Mouse (Mus musculus): ENCODE measurements around the gene Mtif3. TPM values are rescaled to one million over a fixed set of nuclear protein-coding genes. Genes with fewer than 3 reads are reported as not detected.

The Mtif3 gene
- total and polyA plus RNA-seq, 3 experiments = 22.7 to 38.2 TPM; not detected in 1

DNA sequence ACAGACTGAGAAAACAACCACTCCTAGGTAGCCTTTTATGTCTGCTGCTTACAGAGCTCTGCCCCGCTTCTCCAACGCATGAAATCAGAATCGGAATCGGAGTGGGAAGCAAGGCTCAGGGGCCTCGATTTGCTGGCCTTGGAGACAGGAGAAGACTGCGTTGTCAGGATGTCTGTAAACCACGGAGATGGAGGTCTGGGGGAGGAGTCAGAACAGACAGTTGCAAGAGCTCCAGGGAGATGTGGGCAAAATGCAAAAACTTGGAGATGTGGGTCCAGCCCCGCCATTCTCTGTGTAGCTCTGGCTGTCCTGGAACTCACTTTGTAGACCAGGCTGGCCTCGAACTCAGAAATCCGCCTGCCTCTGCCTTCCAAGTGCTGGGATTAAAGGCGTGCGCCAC, 30.1 kb downstream of the Mtif3 start:
- DNase-seq (ENCODE audit: low read depth, low spot score) = no peak
- no peaks in the 10 kb centered on the region for H3K9me3 ChIP-seq (replicated peaks; ENCODE audit: insufficient read depth, low read length)
- H3K27me3 ChIP-seq (ENCODE audit: control insufficient read depth in 1 of 2, insufficient read depth in 2 of 2, low read length in 2 of 2) = peaks cover 0 to 1% of the 10 kb centered on the region in 2 experiments; a peak in 1 of 4 replicates
- H3K4me1 ChIP-seq (ENCODE audit: control insufficient read depth in 1 of 2, insufficient read depth in 2 of 2, low read length in 2 of 2) = peaks cover 2 to 17% of the 10 kb centered on the region in 2 experiments; a peak in 3 of 4 replicates
- TF ChIP-seq ELF1 (IDR thresholded peaks at IDR 0.05; ENCODE audit: low read depth, low read length) (no peak), JUND (IDR thresholded peaks at IDR 0.05; ENCODE audit: low read depth, low read length) (no peak), ZKSCAN1 (IDR thresholded peaks at IDR 0.05; ENCODE audit: low read depth, low read length) (no peak), RAD21 (IDR thresholded peaks at IDR 0.05; ENCODE audit: low read depth, low read length) (no peak), USF1 (IDR thresholded peaks at IDR 0.05; ENCODE audit: low read depth, low read length) (no peak), KAT2A (conservative IDR thresholded peaks at IDR 0.05; ENCODE audit: low read depth, low read length) (no peak), ZMIZ1 (IDR thresholded peaks at IDR 0.05; ENCODE audit: low read depth, low read length) (no peak), GATA1 (IDR thresholded peaks at IDR 0.05; ENCODE audit: low read depth, low read length) (no peak), E2F4 (IDR thresholded peaks at IDR 0.05; ENCODE audit: borderline replicate concordance, low read depth, low read length) (no peak), CHD1 (IDR thresholded peaks at IDR 0.05; ENCODE audit: low read depth, low read length) (no peak), NELFE (IDR thresholded peaks at IDR 0.05; ENCODE audit: low read depth, low read length) (no peak), POLR2AphosphoS2 (IDR thresholded peaks at IDR 0.05; ENCODE audit: low read length) (no peak), MAZ (IDR thresholded peaks at IDR 0.05; ENCODE audit: low read depth, low read length) (no peak), MYB (IDR thresholded peaks at IDR 0.05; ENCODE audit: low read depth, low read length) (no peak), TBP (IDR thresholded peaks at IDR 0.05; ENCODE audit: low read depth, low read length) (no peak)
- no peak overlapping the region for H3K9ac ChIP-seq (ENCODE audit: control insufficient read depth, low read depth, low read length, poor library complexity, severe bottlenecking)
- H3K79me2 ChIP-seq (ENCODE audit: control insufficient read depth, insufficient read depth, low read length, poor library complexity) = no peaks in the 10 kb centered on the region
- H3K4me3 ChIP-seq (ENCODE audit: control insufficient read depth in 1 of 2, insufficient read depth in 1 of 2, low read depth in 2 of 2, low read length in 2 of 2) = no peak overlapping the region
- peaks cover 0 to 11% of the 10 kb centered on the region in 2 experiments; a peak in 2 of 4 replicates for H3K36me3 ChIP-seq (ENCODE audit: control insufficient read depth in 1 of 2, insufficient read depth in 2 of 2, low read length in 2 of 2)
- no peak overlapping the region for H3K27ac ChIP-seq (ENCODE audit: control insufficient read depth, low read depth, low read length)

DNA sequence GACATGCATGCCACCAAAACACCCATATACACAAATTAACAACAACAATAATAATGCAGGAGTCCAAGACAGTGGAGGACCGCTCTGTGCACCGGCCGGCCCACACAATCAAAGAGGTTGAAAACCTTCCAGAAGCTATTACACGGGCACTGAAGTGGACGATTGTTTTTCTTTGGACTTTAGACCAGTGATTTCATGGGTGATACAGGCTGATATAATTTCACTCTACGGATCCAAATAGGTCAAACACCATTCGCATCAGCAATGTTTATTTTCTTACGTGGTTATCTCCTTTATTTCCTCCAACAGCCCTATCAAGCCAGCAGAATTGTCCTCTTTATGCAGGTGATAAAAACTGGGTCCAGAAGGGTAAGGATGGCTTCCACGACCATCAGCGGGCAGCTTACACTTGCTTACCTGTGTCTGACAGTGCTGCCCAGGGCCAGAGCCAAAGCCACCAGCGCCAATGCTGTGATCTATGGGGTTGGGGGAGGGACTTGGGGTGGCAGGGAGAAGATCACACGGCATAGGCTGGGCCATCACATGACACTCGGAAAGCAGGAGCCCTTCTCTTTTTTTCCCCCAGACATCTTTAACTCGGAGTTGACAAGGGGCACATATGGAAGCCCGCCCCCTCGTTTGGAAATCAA, 31.6 kb downstream of the Mtif3 start:
- no peak overlapping the region for H3K27ac ChIP-seq (ENCODE audit: control insufficient read depth, low read depth, low read length)
- DNase-seq (ENCODE audit: low read depth, low spot score) = no peak
- TF ChIP-seq MYB (IDR thresholded peaks at IDR 0.05; ENCODE audit: low read depth, low read length) = no peak
- TF ChIP-seq NRF1 (IDR thresholded peaks at IDR 0.05; ENCODE audit: insufficient read depth, low read depth, low read length, poor library complexity, severe bottlenecking) = no peak
- TF ChIP-seq POLR2AphosphoS5 (IDR thresholded peaks at IDR 0.05; ENCODE audit: borderline replicate concordance, low read depth, low read length) = no peak
- TF ChIP-seq USF2 (IDR thresholded peaks at IDR 0.05; ENCODE audit: borderline replicate concordance in 1 of 2, insufficient read depth in 1 of 2, low read depth in 1 of 2, low read length in 2 of 2) = no peak
- TF ChIP-seq NELFE (IDR thresholded peaks at IDR 0.05; ENCODE audit: low read depth, low read length) = no peak
- no peak for TF ChIP-seq MXI1 (IDR thresholded peaks at IDR 0.05; ENCODE audit: low read depth, low read length)
- TF ChIP-seq ZC3H11A (IDR thresholded peaks at IDR 0.05; ENCODE audit: low read depth, low read length) = no peak
- TF ChIP-seq CTCF (IDR thresholded peaks at IDR 0.05 in 2 of 3, conservative IDR thresholded peaks at IDR 0.05 in 1 of 3; ENCODE audit: control insufficient read depth in 1 of 3, insufficient read depth in 1 of 3, low read depth in 2 of 3, low read length in 3 of 3, poor library complexity in 1 of 3, severe bottlenecking in 1 of 3) = no peak
- TF ChIP-seq ETS1 (IDR thresholded peaks at IDR 0.05; ENCODE audit: low read depth, low read length) = no peak
- no peak for TF ChIP-seq ZMIZ1 (IDR thresholded peaks at IDR 0.05; ENCODE audit: low read depth, low read length)
- no peak for TF ChIP-seq CHD2 (IDR thresholded peaks at IDR 0.05; ENCODE audit: low read length)
- no peak for TF ChIP-seq MAZ (IDR thresholded peaks at IDR 0.05; ENCODE audit: low read depth, low read length)
- no peak for TF ChIP-seq GATA1 (IDR thresholded peaks at IDR 0.05; ENCODE audit: low read depth, low read length)
- TF ChIP-seq ELF1 (IDR thresholded peaks at IDR 0.05; ENCODE audit: low read depth, low read length) = no peak
- no peak for TF ChIP-seq POLR2A (IDR thresholded peaks at IDR 0.05; ENCODE audit: control insufficient read depth in 1 of 2, insufficient read depth in 1 of 2, low read depth in 1 of 2, low read length in 2 of 2, poor library complexity in 1 of 2)
- TF ChIP-seq JUND (IDR thresholded peaks at IDR 0.05; ENCODE audit: low read depth, low read length) = no peak
- no peak overlapping the region for H3K4me3 ChIP-seq (ENCODE audit: control insufficient read depth in 1 of 2, insufficient read depth in 1 of 2, low read depth in 2 of 2, low read length in 2 of 2)
- H3K9me3 ChIP-seq (replicated peaks; ENCODE audit: insufficient read depth, low read length) = no peaks in the 10 kb centered on the region
- no peak overlapping the region for H3K9ac ChIP-seq (ENCODE audit: control insufficient read depth, low read depth, low read length, poor library complexity, severe bottlenecking)
- H3K4me1 ChIP-seq (ENCODE audit: control insufficient read depth in 1 of 2, insufficient read depth in 2 of 2, low read length in 2 of 2) = peaks cover 2 to 17% of the 10 kb centered on the region in 2 experiments; a peak in 3 of 4 replicates
- H3K36me3 ChIP-seq (ENCODE audit: control insufficient read depth in 1 of 2, insufficient read depth in 2 of 2, low read length in 2 of 2) = peaks cover 0 to 11% of the 10 kb centered on the region in 2 experiments; a peak in 2 of 4 replicates
- peaks cover 0 to 1% of the 10 kb centered on the region in 2 experiments; a peak in 1 of 4 replicates for H3K27me3 ChIP-seq (ENCODE audit: control insufficient read depth in 1 of 2, insufficient read depth in 2 of 2, low read length in 2 of 2)
- no peaks in the 10 kb centered on the region for H3K79me2 ChIP-seq (ENCODE audit: control insufficient read depth, insufficient read depth, low read length, poor library complexity)

Data from MEL (cell line).